Mouse (Mus musculus): ENCODE measurements around the gene Brd4. TPM values are rescaled to one million over a fixed set of nuclear protein-coding genes. Genes with fewer than 3 reads are reported as not detected.

The Brd4 gene
- polyA plus RNA-seq, 1 experiment from 2014 or later = 81.6 TPM

- no peak overlapping the region for H3K9ac ChIP-seq
- H3K27ac ChIP-seq = no peak overlapping the region
- no peaks in the 10 kb centered on the region for H3K27me3 ChIP-seq
- H3K4me1 ChIP-seq = peaks cover 6% of the 10 kb centered on the region
- H3K4me2 ChIP-seq = no peak overlapping the region
- ATAC-seq (ENCODE audit: insufficient number of reproducible peaks, low FRiP score, low TSS enrichment, low read depth) = no peak
- no peak overlapping the region for H3K4me3 ChIP-seq
- 0 out of 2 replicates have a peak, but pooled peaks cover 5% of the 10 kb centered on the region for H3K36me3 ChIP-seq
- 94% methylated on average over 2 of the region's 2 CpGs for WGBS
- no peaks in the 10 kb centered on the region for H3K9me3 ChIP-seq
Observed at GRCm38 (mm10) chr17:32253261-32253660, 31.3 kb downstream of the Brd4 start.

GRCm38 (mm10) chr17:32251827-32252470 lies 32.6 kb downstream of the Brd4 start:
- Histone ChIP-seq H3K27ac (no peak overlapping the region), H3K27me3 (no peaks in the 10 kb centered on the region), H3K9me3 (no peaks in the 10 kb centered on the region), H3K4me2 (no peak overlapping the region), H3K4me1 (no peaks in the 10 kb centered on the region), H3K4me3 (no peak overlapping the region), H3K9ac (no peak overlapping the region), H3K36me3 (0 out of 2 replicates have a peak, but pooled peaks cover 5% of the 10 kb centered on the region)
- 87% methylated on average over 2 of the region's 2 CpGs for WGBS
- ATAC-seq (ENCODE audit: insufficient number of reproducible peaks, low FRiP score, low TSS enrichment, low read depth) = no peak

- H3K9ac ChIP-seq = no peak overlapping the region
- H3K27ac ChIP-seq = no peak overlapping the region
- H3K4me3 ChIP-seq = no peak overlapping the region
- H3K9me3 ChIP-seq = no peaks in the 10 kb centered on the region
- H3K4me1 ChIP-seq = no peaks in the 10 kb centered on the region
- no peak for ATAC-seq (ENCODE audit: insufficient number of reproducible peaks, low FRiP score, low TSS enrichment, low read depth)
- 79% methylated on average over 1 of the region's 1 CpGs for WGBS
- no peaks in the 10 kb centered on the region for H3K27me3 ChIP-seq
- no peak overlapping the region for H3K4me2 ChIP-seq
- H3K36me3 ChIP-seq = 0 out of 2 replicates have a peak, but pooled peaks cover 5% of the 10 kb centered on the region
Observed at GRCm38 (mm10) chr17:32250066-32250465, 34.5 kb downstream of the Brd4 start.

GRCm38 (mm10) chr17:32248192-32248591 lies 36.3 kb downstream of the Brd4 start:
- H3K27ac ChIP-seq = no peak overlapping the region
- no peak overlapping the region for H3K4me2 ChIP-seq
- no peaks in the 10 kb centered on the region for H3K4me1 ChIP-seq
- no peak overlapping the region for H3K4me3 ChIP-seq
- no peak overlapping the region for H3K9ac ChIP-seq
- no peak for ATAC-seq (ENCODE audit: insufficient number of reproducible peaks, low FRiP score, low TSS enrichment, low read depth)
- H3K27me3 ChIP-seq = no peaks in the 10 kb centered on the region
- 86% methylated on average over 1 of the region's 1 CpGs for WGBS
- H3K36me3 ChIP-seq = 0 out of 2 replicates have a peak, but pooled peaks cover 5% of the 10 kb centered on the region
- no peaks in the 10 kb centered on the region for H3K9me3 ChIP-seq

GRCm38 (mm10) chr17:32247616-32248015 lies 36.9 kb downstream of the Brd4 start:
- Histone ChIP-seq H3K4me1 (0 out of 2 replicates have a peak, but pooled peaks cover 2% of the 10 kb centered on the region), H3K9ac (no peak overlapping the region), H3K27ac (no peak overlapping the region), H3K9me3 (no peaks in the 10 kb centered on the region), H3K36me3 (0 out of 2 replicates have a peak, but pooled peaks cover 2% of the 10 kb centered on the region), H3K4me3 (no peak overlapping the region), H3K27me3 (no peaks in the 10 kb centered on the region), H3K4me2 (no peak overlapping the region)
- WGBS = 85% methylated on average over 1 of the region's 1 CpGs
- no peak for ATAC-seq (ENCODE audit: insufficient number of reproducible peaks, low FRiP score, low TSS enrichment, low read depth)

GRCm38 (mm10) chr17:32246117-32246516 lies 38.4 kb downstream of the Brd4 start:
- Histone ChIP-seq H3K4me3 (no peak overlapping the region), H3K4me2 (no peak overlapping the region), H3K27me3 (no peaks in the 10 kb centered on the region), H3K9ac (no peak overlapping the region), H3K4me1 (0 out of 2 replicates have a peak, but pooled peaks cover 2% of the 10 kb centered on the region), H3K9me3 (no peaks in the 10 kb centered on the region), H3K36me3 (peaks cover under 1% of the 10 kb centered on the region; the same call in 1 of the 2 replicates), H3K27ac (no peak overlapping the region)
- ATAC-seq (ENCODE audit: insufficient number of reproducible peaks, low FRiP score, low TSS enrichment, low read depth) = no peak
- 66% methylated on average over 5 of the region's 5 CpGs for WGBS

- H3K4me1 ChIP-seq = peaks cover 13% of the 10 kb centered on the region
Observed at GRCm38 (mm10) chr17:32240881-32241531, 43.5 kb downstream of the Brd4 start.

GRCm38 (mm10) chr17:32238589-32238988 lies 45.9 kb downstream of the Brd4 start:
- no peaks in the 10 kb centered on the region for H3K27me3 ChIP-seq
- H3K4me3 ChIP-seq = no peak overlapping the region
- 62% methylated on average over 1 of the region's 1 CpGs for WGBS
- peaks cover 19% of the 10 kb centered on the region for H3K4me1 ChIP-seq
- no peak overlapping the region for H3K27ac ChIP-seq
- H3K36me3 ChIP-seq = peaks cover 3% of the 10 kb centered on the region; the same call in 1 of the 2 replicates
- H3K9me3 ChIP-seq = no peaks in the 10 kb centered on the region
- ATAC-seq (ENCODE audit: insufficient number of reproducible peaks, low FRiP score, low TSS enrichment, low read depth) = no peak
- no peak overlapping the region for H3K4me2 ChIP-seq
- no peak overlapping the region for H3K9ac ChIP-seq

More at GRCm38 (mm10) chr17:32240881-32241531, 43.5 kb downstream of the Brd4 start:
- no peak for ATAC-seq (ENCODE audit: insufficient number of reproducible peaks, low FRiP score, low TSS enrichment, low read depth)
- Histone ChIP-seq H3K4me2 (no peak overlapping the region), H3K4me3 (no peak overlapping the region), H3K27ac (no peak overlapping the region), H3K36me3 (peaks cover 3% of the 10 kb centered on the region; the same call in 1 of the 2 replicates), H3K9me3 (no peaks in the 10 kb centered on the region), H3K9ac (no peak overlapping the region), H3K27me3 (no peaks in the 10 kb centered on the region)
- 84% methylated on average over 2 of the region's 2 CpGs for WGBS

- H3K27ac ChIP-seq = peak overlapping the region; percentile 58; the same call in 1 of the 2 replicates
- ATAC-seq (ENCODE audit: insufficient number of reproducible peaks, low FRiP score, low TSS enrichment, low read depth) = peak; percentile 64
- 49% methylated on average over 5 of the region's 5 CpGs for WGBS
Observed at GRCm38 (mm10) chr17:32235534-32236191, 48.9 kb downstream of the Brd4 start.

GRCm38 (mm10) chr17:32233174-32233573 lies 51.3 kb downstream of the Brd4 start:
- Histone ChIP-seq H3K27ac (no peak overlapping the region), H3K36me3 (peaks cover 17% of the 10 kb centered on the region), H3K4me1 (peaks cover 15% of the 10 kb centered on the region), H3K4me3 (no peak overlapping the region), H3K9ac (no peak overlapping the region), H3K9me3 (no peaks in the 10 kb centered on the region), H3K27me3 (no peaks in the 10 kb centered on the region), H3K4me2 (no peak overlapping the region)
- no peak for ATAC-seq (ENCODE audit: insufficient number of reproducible peaks, low FRiP score, low TSS enrichment, low read depth)

More at GRCm38 (mm10) chr17:32235534-32236191, 48.9 kb downstream of the Brd4 start:
- H3K27me3 ChIP-seq = no peaks in the 10 kb centered on the region
- H3K36me3 ChIP-seq = no peaks in the 10 kb centered on the region
- no peak overlapping the region for H3K4me3 ChIP-seq
- H3K9ac ChIP-seq = no peak overlapping the region
- H3K4me2 ChIP-seq = no peak overlapping the region
- peaks cover 18% of the 10 kb centered on the region for H3K4me1 ChIP-seq
- H3K9me3 ChIP-seq = no peaks in the 10 kb centered on the region

- H3K36me3 ChIP-seq = peaks cover 53% of the 10 kb centered on the region
- no peak for ATAC-seq (ENCODE audit: insufficient number of reproducible peaks, low FRiP score, low TSS enrichment, low read depth)
- no peak overlapping the region for H3K27ac ChIP-seq
- no peak overlapping the region for H3K9ac ChIP-seq
- no peaks in the 10 kb centered on the region for H3K27me3 ChIP-seq
- H3K4me3 ChIP-seq = no peak overlapping the region
- 95% methylated on average over 4 of the region's 4 CpGs for WGBS
- H3K4me1 ChIP-seq = 0 out of 2 replicates have a peak, but pooled peaks cover 3% of the 10 kb centered on the region
- no peaks in the 10 kb centered on the region for H3K9me3 ChIP-seq
- no peak overlapping the region for H3K4me2 ChIP-seq
Observed at GRCm38 (mm10) chr17:32229256-32229655, 55.3 kb downstream of the Brd4 start.

- Histone ChIP-seq H3K27me3 (no peaks in the 10 kb centered on the region), H3K4me1 (no peaks in the 10 kb centered on the region), H3K4me2 (no peak overlapping the region), H3K27ac (no peak overlapping the region), H3K9ac (no peak overlapping the region), H3K4me3 (no peak overlapping the region), H3K9me3 (no peaks in the 10 kb centered on the region), H3K36me3 (peaks cover 83% of the 10 kb centered on the region)
- ATAC-seq (ENCODE audit: insufficient number of reproducible peaks, low FRiP score, low TSS enrichment, low read depth) = no peak
- 74% methylated on average over 3 of the region's 3 CpGs for WGBS
Observed at GRCm38 (mm10) chr17:32220873-32221272, 63.6 kb downstream of the Brd4 start.

Measured in limb, embryonic 15.5 days (tissue).